Mouse (Mus musculus): Measurements from ENCODE around the gene Naip2. TPM values are rescaled to one million over a fixed set of nuclear protein-coding genes. Genes with fewer than 3 reads are reported as not detected.

Naip2 gene
- polyA plus RNA-seq, 1 experiment from 2014 or later = 0.15 TPM

DNA sequence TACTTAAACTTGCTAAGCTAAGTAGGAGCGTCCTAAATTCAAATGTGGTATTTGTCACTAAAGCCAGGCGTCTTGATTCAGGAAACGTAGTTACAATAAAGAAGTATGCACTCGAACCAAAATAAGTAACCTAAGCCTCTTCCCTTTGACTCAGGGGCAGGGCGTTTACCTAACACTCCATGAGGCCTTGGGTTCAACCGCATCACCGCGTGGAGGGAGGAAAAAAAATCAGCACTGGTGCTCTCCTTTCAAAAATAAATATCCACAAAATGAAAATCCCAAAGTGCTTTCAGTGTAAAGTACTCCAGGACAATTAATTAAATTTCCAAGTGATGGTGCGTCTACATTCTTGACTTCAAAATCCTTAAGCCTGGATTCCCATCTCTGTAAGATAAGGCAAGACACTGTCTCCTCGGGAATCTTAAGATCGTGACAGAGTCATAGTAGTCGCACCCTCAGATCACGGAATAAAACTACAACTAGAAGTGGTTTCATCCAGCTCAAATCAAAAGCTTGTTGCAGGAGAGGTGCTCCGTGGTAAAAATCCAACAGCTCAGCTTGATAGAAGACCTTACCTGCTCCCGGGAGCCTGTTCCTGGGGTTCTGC lies 98.7 kb downstream of the Naip2 start:
- Histone ChIP-seq H3K27ac (no peak overlapping the region), H3K4me1 (peaks cover 25% of the 10 kb centered on the region), H3K27me3 (peaks cover 7% of the 10 kb centered on the region; the same call in 1 of the 2 replicates), H3K9me3 (no peaks in the 10 kb centered on the region), H3K36me3 (replicated peaks) (peaks cover 6% of the 10 kb centered on the region), H3K9ac (peak overlapping the region; percentile 78), H3K4me3 (replicated peaks) (peak overlapping the region; percentile 79), H3K4me2 (peak overlapping the region; percentile 80)
- WGBS = 9% methylated on average over 15 of the region's 15 CpGs
- no peak for ATAC-seq (ENCODE audit: low FRiP score)

GRCm38 (mm10) chr13:100098808-100099207 lies 103.1 kb downstream of the Naip2 start:
- 95% methylated on average over 6 of the region's 6 CpGs for WGBS
- no peaks in the 10 kb centered on the region for H3K27me3 ChIP-seq
- no peak for ATAC-seq (ENCODE audit: low FRiP score)
- H3K9me3 ChIP-seq = no peaks in the 10 kb centered on the region
- H3K4me2 ChIP-seq = no peak overlapping the region
- no peak overlapping the region for H3K4me3 ChIP-seq (replicated peaks)
- peaks cover 46% of the 10 kb centered on the region for H3K36me3 ChIP-seq (replicated peaks)
- H3K4me1 ChIP-seq = peaks cover 15% of the 10 kb centered on the region
- H3K9ac ChIP-seq = no peak overlapping the region
- H3K27ac ChIP-seq = no peak overlapping the region

Other genes starting within 250 kb of the Naip2 start
- gene Mccc2, start 186.5 kb downstream of the Naip2 start, polyA plus RNA-seq (2016; fragmentation: Nextera tagmentation; extraction: Ambion mirVana) = 36.6 and 39.8 TPM in 2 replicates
- 33.5 and 41.2 TPM in 2 replicates for gene Bdp1, start 98.0 kb downstream of the Naip2 start, polyA plus RNA-seq (2016; fragmentation: Nextera tagmentation; extraction: Ambion mirVana)
- 308 and 329 TPM in 2 replicates for gene Serf1, start 94.1 kb downstream of the Naip2 start, polyA plus RNA-seq (2016; fragmentation: Nextera tagmentation; extraction: Ambion mirVana)
- 65.5 and 65.6 TPM in 2 replicates for gene Smn1, start 77.2 kb downstream of the Naip2 start, polyA plus RNA-seq (2016; fragmentation: Nextera tagmentation; extraction: Ambion mirVana)
- not detected in 2 replicates for gene Naip5, start 44.2 kb upstream of the Naip2 start, polyA plus RNA-seq (2016; fragmentation: Nextera tagmentation; extraction: Ambion mirVana)
- 0.10 and 0.13 TPM in 2 replicates for gene Naip6, start 115.6 kb upstream of the Naip2 start, polyA plus RNA-seq (2016; fragmentation: Nextera tagmentation; extraction: Ambion mirVana)